Mouse (Mus musculus): ENCODE results near the gene Gm8251. TPM values are rescaled to one million over a fixed set of nuclear protein-coding genes. Genes with fewer than 3 reads are reported as not detected.
A peak's percentile ranks its signal among the peaks of the same experiment; 100 is the strongest.
"Not testable (repeated sequence)": the region's sequence is repeated elsewhere in the genome, so short reads cannot be mapped to it uniquely, and the experiment has no call there.

Gene Gm8251
- total and polyA plus RNA-seq, 3 experiments, result not detected

GRCm38 (mm10) chr1:44057805-44058204 lies 3.9 kb downstream of the Gm8251 start:
- Histone ChIP-seq H3K79me2 (replicated peaks; ENCODE audit: control insufficient read depth, insufficient read depth, low read length) (no peaks in the 10 kb centered on the region), H3K4me1 (ENCODE audit: control insufficient read depth, insufficient read depth, low read length) (no peaks in the 10 kb centered on the region), H3K27me3 (ENCODE audit: control insufficient read depth, insufficient read depth, low read length) (no peaks in the 10 kb centered on the region), H3K27ac (no peak overlapping the region), H3K4me3 (no peak overlapping the region), H3K9ac (ENCODE audit: low read depth, low read length) (no peak overlapping the region), H3K36me3 (ENCODE audit: control insufficient read depth, insufficient read depth, low read length) (no peaks in the 10 kb centered on the region)
- no peak for TF ChIP-seq CTCF (IDR thresholded peaks at IDR 0.05)
- TF ChIP-seq POLR2A (IDR thresholded peaks at IDR 0.05; ENCODE audit: insufficient read depth, low read depth, low read length), result no peak
- TF ChIP-seq EP300 (IDR thresholded peaks at IDR 0.05; ENCODE audit: insufficient read depth, low read depth, low read length), result no peak
- intact Hi-C loops (cut with DNase I), result no loop called here
- WGBS, result 52% methylated on average over 3 of the region's 3 CpGs
- no peak for DNase-seq

DNA sequence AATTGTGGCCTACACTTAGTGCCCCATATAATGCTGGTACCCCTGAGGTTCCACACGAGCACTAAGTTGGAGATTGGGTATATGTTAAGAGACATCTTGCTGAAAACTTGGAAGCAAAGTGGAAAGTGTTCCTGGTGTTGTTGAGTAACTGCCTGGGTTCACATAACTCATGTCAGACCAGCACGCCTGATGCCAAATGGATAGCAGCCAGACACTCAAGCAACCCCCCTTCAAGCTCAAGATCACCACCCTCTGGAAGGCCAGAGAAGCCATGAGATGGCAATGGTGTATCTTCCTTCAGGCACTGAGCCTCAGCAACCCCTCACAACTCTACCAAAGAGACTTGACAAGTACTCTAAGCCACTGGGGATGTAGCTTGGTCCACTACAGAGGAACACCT lies 15.2 kb downstream of the Gm8251 start:
- Histone ChIP-seq H3K27me3 (ENCODE audit: control insufficient read depth, insufficient read depth, low read length) (no peaks in the 10 kb centered on the region), H3K4me3 (no peak overlapping the region), H3K36me3 (ENCODE audit: control insufficient read depth, insufficient read depth, low read length) (no peaks in the 10 kb centered on the region), H3K9ac (ENCODE audit: low read depth, low read length) (no peak overlapping the region), H3K79me2 (replicated peaks; ENCODE audit: control insufficient read depth, insufficient read depth, low read length) (no peaks in the 10 kb centered on the region), H3K4me1 (ENCODE audit: control insufficient read depth, insufficient read depth, low read length) (peaks cover 1% of the 10 kb centered on the region; the same call in 1 of the 2 replicates), H3K27ac (no peak overlapping the region)
- DNase-seq, result no peak
- no peak for TF ChIP-seq POLR2A (IDR thresholded peaks at IDR 0.05; ENCODE audit: insufficient read depth, low read depth, low read length)
- TF ChIP-seq CTCF (IDR thresholded peaks at IDR 0.05), result no peak
- TF ChIP-seq EP300 (IDR thresholded peaks at IDR 0.05; ENCODE audit: insufficient read depth, low read depth, low read length), result no peak
- 84% methylated on average over 2 of the region's 2 CpGs for WGBS
- intact Hi-C loops (cut with DNase I), result no loop called here

DNA sequence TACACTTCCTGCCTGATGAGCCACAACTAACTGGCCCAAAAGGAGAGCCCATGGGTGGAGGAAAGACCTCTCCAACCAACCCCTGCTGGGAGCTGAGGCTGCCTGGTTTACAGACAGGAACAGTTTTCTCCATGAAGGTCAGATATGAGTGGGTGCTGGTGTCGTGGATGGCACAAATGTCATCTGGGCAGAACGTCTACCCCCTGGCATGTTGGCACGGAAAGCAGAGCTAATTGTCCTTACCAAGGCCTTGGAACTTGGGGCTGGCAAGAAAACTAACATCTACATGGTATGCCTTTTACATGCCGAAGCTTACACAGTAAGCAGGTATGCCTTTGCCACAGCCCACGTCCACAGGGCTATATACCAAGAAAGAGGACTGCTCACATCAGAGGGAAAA lies 16.0 kb downstream of the Gm8251 start:
- H3K4me3 ChIP-seq; H3K27me3 ChIP-seq (ENCODE audit: control insufficient read depth, insufficient read depth, low read length); H3K4me1 ChIP-seq (ENCODE audit: control insufficient read depth, insufficient read depth, low read length); DNase-seq; H3K27ac ChIP-seq; H3K36me3 ChIP-seq (ENCODE audit: control insufficient read depth, insufficient read depth, low read length); intact Hi-C loops (cut with DNase I); H3K79me2 ChIP-seq (replicated peaks; ENCODE audit: control insufficient read depth, insufficient read depth, low read length); H3K9ac ChIP-seq (ENCODE audit: low read depth, low read length): not testable (repeated sequence)
- WGBS, result 78% methylated on average over 5 of the region's 5 CpGs

- no peak overlapping the region; the same call in 1 of the 2 replicates for H3K9ac ChIP-seq (ENCODE audit: low read depth, low read length)
- H3K36me3 ChIP-seq (ENCODE audit: control insufficient read depth, insufficient read depth, low read length), result no peaks in the 10 kb centered on the region
- intact Hi-C loops (cut with DNase I), result loop anchor here (5.0 kb wide), 1 partner anchor 285 kb away; no protein-coding TSS in a partner anchor
- H3K27ac ChIP-seq, result no peak overlapping the region
- no peak for DNase-seq
- 0 out of 2 replicates have a peak overlapping the region, but pooled peaks have one; percentile 21 for H3K4me3 ChIP-seq
- peaks cover 1% of the 10 kb centered on the region; the same call in 1 of the 2 replicates for H3K4me1 ChIP-seq (ENCODE audit: control insufficient read depth, insufficient read depth, low read length)
- no peaks in the 10 kb centered on the region for H3K27me3 ChIP-seq (ENCODE audit: control insufficient read depth, insufficient read depth, low read length)
- H3K79me2 ChIP-seq (replicated peaks; ENCODE audit: control insufficient read depth, insufficient read depth, low read length), result no peaks in the 10 kb centered on the region
- TF ChIP-seq CTCF (IDR thresholded peaks at IDR 0.05) (no peak), EP300 (IDR thresholded peaks at IDR 0.05; ENCODE audit: insufficient read depth, low read depth, low read length) (no peak), POLR2A (IDR thresholded peaks at IDR 0.05; ENCODE audit: insufficient read depth, low read depth, low read length) (no peak)
- WGBS, result 3% methylated on average over 6 of the region's 6 CpGs
Observed at GRCm38 (mm10) chr1:44042555-44042915, 19.2 kb downstream of the Gm8251 start.

- Histone ChIP-seq H3K79me2 (replicated peaks; ENCODE audit: control insufficient read depth, insufficient read depth, low read length) (no peaks in the 10 kb centered on the region), H3K36me3 (ENCODE audit: control insufficient read depth, insufficient read depth, low read length) (no peaks in the 10 kb centered on the region), H3K9ac (ENCODE audit: low read depth, low read length) (peak overlapping the region; percentile 40; the same call in 1 of the 2 replicates), H3K27me3 (ENCODE audit: control insufficient read depth, insufficient read depth, low read length) (no peaks in the 10 kb centered on the region), H3K4me1 (ENCODE audit: control insufficient read depth, insufficient read depth, low read length) (peaks cover 1% of the 10 kb centered on the region; the same call in 1 of the 2 replicates), H3K27ac (no peak overlapping the region), H3K4me3 (peak overlapping the region; percentile 21; the same call in 1 of the 2 replicates)
- no peak for TF ChIP-seq POLR2A (IDR thresholded peaks at IDR 0.05; ENCODE audit: insufficient read depth, low read depth, low read length)
- peak; percentile 94 for TF ChIP-seq CTCF (IDR thresholded peaks at IDR 0.05)
- intact Hi-C loops (cut with DNase I), result loop anchor here (2.0 to 5.0 kb wide), 2 partner anchors 139 to 285 kb away; no protein-coding TSS in a partner anchor
- under 1% methylated on average over 17 of the region's 17 CpGs for WGBS
- peak; percentile 19 to 51 for DNase-seq
Observed at GRCm38 (mm10) chr1:44041797-44042554, 19.8 kb downstream of the Gm8251 start.

DNA sequence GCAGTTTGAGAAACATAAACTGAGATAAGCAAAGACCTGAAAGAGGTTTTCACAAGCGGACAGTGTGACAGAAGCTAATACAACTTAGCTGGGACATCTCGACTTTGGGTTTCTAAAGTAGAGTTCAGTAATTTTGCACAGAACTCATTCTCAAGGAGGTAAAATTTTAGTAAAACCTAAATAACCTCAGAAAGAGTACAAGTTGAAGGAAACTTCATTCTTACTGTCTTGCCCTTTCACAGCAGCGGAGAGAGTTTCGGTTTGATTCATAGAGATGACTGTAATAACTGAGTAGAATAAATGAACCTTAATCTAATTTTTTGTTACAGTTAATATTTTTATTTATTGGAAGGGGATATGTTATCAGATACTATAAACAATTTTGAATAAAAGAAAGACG lies 28.8 kb downstream of the Gm8251 start:
- H3K27ac ChIP-seq, result no peak overlapping the region
- H3K4me1 ChIP-seq (ENCODE audit: control insufficient read depth, insufficient read depth, low read length), result no peaks in the 10 kb centered on the region
- no peak overlapping the region for H3K9ac ChIP-seq (ENCODE audit: low read depth, low read length)
- TF ChIP-seq POLR2A (IDR thresholded peaks at IDR 0.05; ENCODE audit: insufficient read depth, low read depth, low read length) (no peak), CTCF (IDR thresholded peaks at IDR 0.05) (no peak), EP300 (IDR thresholded peaks at IDR 0.05; ENCODE audit: insufficient read depth, low read depth, low read length) (no peak)
- no peaks in the 10 kb centered on the region for H3K79me2 ChIP-seq (replicated peaks; ENCODE audit: control insufficient read depth, insufficient read depth, low read length)
- H3K27me3 ChIP-seq (ENCODE audit: control insufficient read depth, insufficient read depth, low read length), result no peaks in the 10 kb centered on the region
- no peaks in the 10 kb centered on the region for H3K36me3 ChIP-seq (ENCODE audit: control insufficient read depth, insufficient read depth, low read length)
- no peak overlapping the region for H3K4me3 ChIP-seq
- intact Hi-C loops (cut with DNase I), result no loop called here
- 79% methylated on average over 5 of the region's 5 CpGs for WGBS
- no peak for DNase-seq
